Mouse (Mus musculus) embryonic facial prominence, embryonic 13.5 days (tissue): Measurements from ENCODE around the gene Eepd1. TPM values are rescaled to one million over a fixed set of nuclear protein-coding genes. Genes with fewer than 3 reads are reported as not detected.

Experiments used
- ATAC-seq: fragments of 200-750 bp; cut with Nextera tagmentation; 2 replicates; pipeline ENCODE4 v1.8.0; 2017; ENCODE audit warnings: low read depth; ENCODE audit not compliant: insufficient number of reproducible peaks, insufficient read depth, low FRiP score, low TSS enrichment
- H3K27ac ChIP-seq: fragments of 300-500 bp; sonication (generic); 2 replicates; pipeline ENCODE4 v1.5.1; 2015; ENCODE audit warnings: moderate library complexity, mild to moderate bottlenecking, inconsistent platforms
- H3K27me3 ChIP-seq: fragments of 300-500 bp; sonication (generic); 2 replicates; pipeline ENCODE4 v1.6.1; 2015; ENCODE audit warnings: mild to moderate bottlenecking, inconsistent platforms
- H3K36me3 ChIP-seq: fragments of 300-500 bp; sonication (generic); 2 replicates; pipeline ENCODE4 v1.6.1; 2015; ENCODE audit warnings: mild to moderate bottlenecking, inconsistent platforms
- H3K4me1 ChIP-seq: fragments of 300-500 bp; sonication (generic); 2 replicates; pipeline ENCODE4 v1.6.1; 2015; ENCODE audit warnings: inconsistent platforms
- H3K4me2 ChIP-seq: fragments of 300-500 bp; sonication (generic); 2 replicates; pipeline ENCODE4 v1.6.1; 2015; ENCODE audit warnings: moderate library complexity, mild to moderate bottlenecking, inconsistent platforms
- H3K4me3 ChIP-seq: fragments of 300-500 bp; sonication (generic); 2 replicates; pipeline ENCODE4 v1.5.1; 2015; ENCODE audit warnings: mild to moderate bottlenecking, inconsistent platforms
- H3K9ac ChIP-seq: fragments of 300-500 bp; sonication (generic); 2 replicates; pipeline ENCODE4 v1.6.1; 2015; ENCODE audit warnings: mild to moderate bottlenecking, inconsistent platforms
- H3K9me3 ChIP-seq: fragments of 300-500 bp; sonication (generic); 2 replicates; pipeline ENCODE4 v1.6.1; 2016; ENCODE audit warnings: inconsistent platforms
- WGBS: fragments of 180-500 bp; shearing (Covaris S2); methylation state at CpG from one replicate; pipeline ENCODE4 v1.1.7; 2015; ENCODE audit warnings: mixed read lengths; 5-methylcytosine and 5-hydroxymethylcytosine counted together
- polyA plus RNA-seq: library from polyadenylated mRNA; unstranded; fragments of >200 nt; fragmentation: Nextera tagmentation; extraction: Ambion mirVana; gene quantifications from 2 replicates; pipeline ENCODE4 v1.2.1, GENCODE M21; 2015

Gene Eepd1
- polyA plus RNA-seq, 1 experiment from 2014 or later, result 17.8 TPM

GRCm38 (mm10) chr9:25516640-25517039 is 35.3 kb downstream of the Eepd1 start:
- WGBS, result 89% methylated on average over 7 of the region's 7 CpGs
- Histone ChIP-seq H3K9me3 (no peaks in the 10 kb centered on the region), H3K27ac (no peak overlapping the region), H3K27me3 (no peaks in the 10 kb centered on the region), H3K9ac (no peak overlapping the region), H3K4me2 (no peak overlapping the region), H3K36me3 (no peaks in the 10 kb centered on the region), H3K4me1 (peaks cover 33% of the 10 kb centered on the region), H3K4me3 (no peak overlapping the region)
- no peak for ATAC-seq

- ATAC-seq, result no peak
- H3K9me3 ChIP-seq, result no peaks in the 10 kb centered on the region
- WGBS, result 22% methylated on average over 4 of the region's 4 CpGs
- H3K36me3 ChIP-seq, result no peaks in the 10 kb centered on the region
- H3K4me3 ChIP-seq, result no peak overlapping the region
- no peaks in the 10 kb centered on the region for H3K27me3 ChIP-seq
- H3K27ac ChIP-seq, result 0 out of 2 replicates have a peak overlapping the region, but pooled peaks have one; percentile 28
- H3K9ac ChIP-seq, result no peak overlapping the region
- H3K4me2 ChIP-seq, result no peak overlapping the region
- H3K4me1 ChIP-seq, result peaks cover 31% of the 10 kb centered on the region
These were observed 36.6 kb downstream of the Eepd1 start for GRCm38 (mm10) chr9:25517982-25518381.

DNA sequence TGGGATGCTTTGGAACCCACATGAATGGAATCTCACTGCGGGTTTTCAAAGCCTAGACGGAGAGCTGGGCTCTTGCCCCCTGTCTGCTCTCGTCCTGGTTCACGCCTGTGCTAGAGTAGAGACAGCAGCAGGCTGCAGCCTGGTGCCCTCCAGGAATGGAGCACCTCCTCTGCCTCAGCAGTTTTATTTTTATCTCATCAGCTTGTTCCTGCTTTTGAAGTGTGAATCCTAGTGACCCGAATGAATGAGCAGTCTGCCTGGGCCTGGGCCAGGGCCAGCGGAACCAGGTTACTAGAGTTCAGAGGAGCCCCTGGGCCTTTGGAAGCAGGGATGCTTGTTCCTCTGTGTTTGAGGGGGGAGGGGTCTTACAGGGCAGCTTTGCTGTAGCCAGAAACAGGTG is 37.8 kb downstream of the Eepd1 start:
- H3K27me3 ChIP-seq, result no peaks in the 10 kb centered on the region
- no peaks in the 10 kb centered on the region for H3K36me3 ChIP-seq
- no peak overlapping the region for H3K9ac ChIP-seq
- peaks cover 29% of the 10 kb centered on the region for H3K4me1 ChIP-seq
- no peak overlapping the region for H3K4me2 ChIP-seq
- no peak overlapping the region for H3K27ac ChIP-seq
- WGBS, result 36% methylated on average over 6 of the region's 6 CpGs
- no peak for ATAC-seq
- no peak overlapping the region for H3K4me3 ChIP-seq
- H3K9me3 ChIP-seq, result no peaks in the 10 kb centered on the region

DNA sequence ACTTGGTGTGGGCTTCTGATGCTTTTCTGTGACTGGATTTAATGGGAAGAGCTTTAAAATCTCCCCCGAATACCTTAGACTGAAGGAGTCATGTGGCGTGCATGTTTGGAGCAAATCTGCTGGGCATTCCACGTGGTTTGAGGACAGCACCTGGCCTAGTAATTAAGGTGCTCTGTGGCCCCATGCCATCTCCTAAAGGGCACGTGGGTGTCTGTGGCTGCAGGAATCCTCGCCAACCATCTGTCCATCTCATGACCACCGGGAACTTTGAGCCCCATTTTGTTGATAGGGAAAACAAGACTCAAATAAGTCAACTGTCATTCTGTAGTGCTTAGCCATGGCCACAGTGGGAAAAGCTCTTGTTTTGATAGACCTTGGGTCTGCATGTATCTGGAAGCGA is 39.5 kb downstream of the Eepd1 start:
- ATAC-seq, result no peak
- Histone ChIP-seq H3K4me1 (peaks cover 32% of the 10 kb centered on the region), H3K4me2 (no peak overlapping the region), H3K9ac (no peak overlapping the region), H3K36me3 (no peaks in the 10 kb centered on the region), H3K27me3 (no peaks in the 10 kb centered on the region), H3K27ac (no peak overlapping the region), H3K4me3 (no peak overlapping the region), H3K9me3 (no peaks in the 10 kb centered on the region)
- WGBS, result 86% methylated on average over 7 of the region's 7 CpGs

- Histone ChIP-seq H3K4me2 (no peak overlapping the region), H3K4me3 (no peak overlapping the region), H3K27ac (no peak overlapping the region), H3K36me3 (no peaks in the 10 kb centered on the region), H3K27me3 (no peaks in the 10 kb centered on the region), H3K9ac (no peak overlapping the region), H3K9me3 (no peaks in the 10 kb centered on the region), H3K4me1 (peaks cover 42% of the 10 kb centered on the region)
- WGBS, result 78% methylated on average over 2 of the region's 2 CpGs
- no peak for ATAC-seq
These were observed 40.5 kb downstream of the Eepd1 start for GRCm38 (mm10) chr9:25521825-25522224.

- no peak overlapping the region for H3K4me3 ChIP-seq
- no peak overlapping the region for H3K4me2 ChIP-seq
- H3K27me3 ChIP-seq, result no peaks in the 10 kb centered on the region
- H3K27ac ChIP-seq, result peak overlapping the region; percentile 83
- H3K4me1 ChIP-seq, result peaks cover 28% of the 10 kb centered on the region
- no peak for ATAC-seq
- H3K36me3 ChIP-seq, result no peaks in the 10 kb centered on the region
- H3K9ac ChIP-seq, result no peak overlapping the region
- whole genome bisulfite sequencing, result 11% methylated on average over 1 of the region's 1 CpGs
- H3K9me3 ChIP-seq, result no peaks in the 10 kb centered on the region
These were observed 45.2 kb downstream of the Eepd1 start for GRCm38 (mm10) chr9:25526516-25526915.

DNA sequence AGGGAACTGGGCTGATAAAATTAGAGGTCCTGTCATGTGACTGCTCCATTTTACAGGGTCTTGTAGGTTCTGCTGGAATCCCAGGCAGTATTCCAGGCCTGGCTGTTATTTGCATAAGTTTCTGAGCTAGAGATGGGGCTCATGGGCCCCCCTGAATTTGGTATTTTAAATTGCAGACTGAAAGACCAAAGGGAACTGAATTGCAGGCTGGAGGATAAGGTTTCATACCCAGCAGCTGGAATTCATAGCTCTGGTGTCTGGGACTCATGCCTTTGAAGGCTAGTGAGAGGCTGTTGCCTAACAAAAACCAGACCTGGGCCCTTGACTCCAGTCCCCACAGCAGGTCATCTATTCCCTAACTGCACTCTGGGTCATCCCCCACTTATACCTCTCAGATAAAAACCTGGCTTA is 45.6 kb downstream of the Eepd1 start:
- no peak overlapping the region for H3K4me3 ChIP-seq
- H3K9me3 ChIP-seq, result no peaks in the 10 kb centered on the region
- peaks cover 28% of the 10 kb centered on the region for H3K4me1 ChIP-seq
- no peaks in the 10 kb centered on the region for H3K27me3 ChIP-seq
- ATAC-seq, result peak; percentile 82
- no peaks in the 10 kb centered on the region for H3K36me3 ChIP-seq
- H3K4me2 ChIP-seq, result peak overlapping the region; percentile 23
- peak overlapping the region; percentile 83 for H3K27ac ChIP-seq
- no peak overlapping the region for H3K9ac ChIP-seq

DNA sequence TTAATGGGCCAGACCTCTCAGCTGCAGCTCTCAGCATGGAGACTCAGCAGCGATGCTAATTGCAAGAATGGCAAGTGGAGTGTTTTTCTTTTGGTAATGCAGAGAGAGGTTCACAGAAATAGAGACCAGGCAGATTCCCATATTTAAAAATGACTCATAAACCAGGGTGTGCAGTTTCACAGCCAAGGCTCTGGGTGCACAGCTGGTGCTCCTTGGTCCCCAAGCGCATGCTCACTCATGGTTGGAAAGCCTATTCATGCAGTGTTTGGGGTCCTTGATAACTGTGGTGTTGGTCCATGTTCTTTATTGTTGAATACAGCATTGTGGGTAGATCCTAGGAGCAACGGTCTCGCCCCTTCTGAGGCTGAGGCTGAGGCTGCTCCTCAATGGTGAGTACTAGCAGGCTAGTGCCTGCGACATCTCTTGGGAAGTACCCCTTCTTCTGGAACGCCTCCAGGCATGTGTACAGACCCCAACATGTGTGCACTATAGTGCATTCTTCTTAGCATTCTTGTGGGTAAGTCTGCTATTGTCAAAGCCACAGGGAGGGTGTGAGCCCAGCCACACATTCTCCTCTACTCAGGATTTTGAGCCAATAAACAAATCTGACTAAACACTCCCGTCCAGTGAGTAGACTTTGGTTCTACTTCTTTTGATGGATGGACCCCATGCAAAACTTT is 46.2 kb downstream of the Eepd1 start:
- H3K27me3 ChIP-seq, result no peaks in the 10 kb centered on the region
- H3K4me3 ChIP-seq, result no peak overlapping the region
- H3K36me3 ChIP-seq, result no peaks in the 10 kb centered on the region
- H3K4me1 ChIP-seq, result peaks cover 28% of the 10 kb centered on the region
- WGBS, result 30% methylated on average over 7 of the region's 7 CpGs
- no peaks in the 10 kb centered on the region for H3K9me3 ChIP-seq
- H3K9ac ChIP-seq, result no peak overlapping the region
- H3K27ac ChIP-seq, result peak overlapping the region; percentile 83
- peak; percentile 77 for ATAC-seq
- H3K4me2 ChIP-seq, result peak overlapping the region; percentile 23

DNA sequence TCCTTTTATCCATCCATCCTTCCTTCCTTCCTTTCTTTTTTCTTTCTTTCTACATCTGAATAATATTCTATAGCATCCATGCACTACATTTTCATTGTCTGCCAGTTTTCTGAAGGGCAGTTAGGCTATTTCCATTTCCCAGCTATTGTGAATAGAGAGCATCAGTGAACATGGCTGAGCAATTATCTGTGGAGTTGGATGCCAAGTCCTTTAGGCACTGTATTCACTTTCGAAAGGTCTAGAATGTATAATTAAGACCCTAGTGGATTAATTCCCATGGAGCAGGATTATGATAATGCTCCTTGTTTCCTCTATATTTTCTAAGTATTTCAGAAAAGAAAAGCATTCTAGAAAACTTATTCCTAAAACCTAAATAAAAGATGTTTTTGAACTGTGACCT is 50.3 kb downstream of the Eepd1 start:
- 68% methylated on average over 1 of the region's 1 CpGs for WGBS
- no peak overlapping the region for H3K4me2 ChIP-seq
- ATAC-seq, result no peak

GRCm38 (mm10) chr9:25532105-25532504 is 50.8 kb downstream of the Eepd1 start:
- Histone ChIP-seq H3K9ac (no peak overlapping the region), H3K4me2 (no peak overlapping the region), H3K27me3 (no peaks in the 10 kb centered on the region), H3K4me3 (no peak overlapping the region), H3K9me3 (no peaks in the 10 kb centered on the region), H3K27ac (no peak overlapping the region), H3K4me1 (peaks cover 13% of the 10 kb centered on the region), H3K36me3 (no peaks in the 10 kb centered on the region)
- 67% methylated on average over 3 of the region's 3 CpGs for WGBS
- no peak for ATAC-seq

More for the DNA sequence above, 50.3 kb downstream of the Eepd1 start:
- Histone ChIP-seq H3K27ac (no peak overlapping the region), H3K36me3 (no peaks in the 10 kb centered on the region), H3K9me3 (no peaks in the 10 kb centered on the region), H3K4me3 (no peak overlapping the region), H3K27me3 (no peaks in the 10 kb centered on the region), H3K9ac (no peak overlapping the region), H3K4me1 (peaks cover 17% of the 10 kb centered on the region)

- H3K4me3 ChIP-seq, result no peak overlapping the region
- no peak for ATAC-seq
- no peaks in the 10 kb centered on the region for H3K27me3 ChIP-seq
- no peak overlapping the region for H3K27ac ChIP-seq
- no peaks in the 10 kb centered on the region for H3K4me1 ChIP-seq
- no peak overlapping the region for H3K9ac ChIP-seq
- 64% methylated on average over 3 of the region's 3 CpGs for WGBS
- no peaks in the 10 kb centered on the region for H3K9me3 ChIP-seq
- H3K4me2 ChIP-seq, result no peak overlapping the region
- H3K36me3 ChIP-seq, result no peaks in the 10 kb centered on the region
These were observed 54.1 kb downstream of the Eepd1 start for GRCm38 (mm10) chr9:25535487-25535886.

GRCm38 (mm10) chr9:25539461-25539860 is 58.1 kb downstream of the Eepd1 start:
- ATAC-seq, result no peak
- Histone ChIP-seq H3K4me3 (no peak overlapping the region), H3K4me2 (no peak overlapping the region), H3K9me3 (no peaks in the 10 kb centered on the region), H3K27me3 (no peaks in the 10 kb centered on the region), H3K27ac (no peak overlapping the region), H3K36me3 (no peaks in the 10 kb centered on the region), H3K4me1 (peaks cover 8% of the 10 kb centered on the region), H3K9ac (no peak overlapping the region)
- 82% methylated on average over 2 of the region's 2 CpGs for WGBS
